Mouse (Mus musculus) T-helper 1 cell (primary cell): ENCODE data around the gene Srsf1.

Source experiments
- in situ Hi-C: fragments of 300-600 bp; cut with MboI, MseI; formaldehyde crosslinking; loops from one replicate; pipeline ENCODE4 v1.15.1; 2025; ENCODE audit warnings: high pct_unique_total_duplicates

Srsf1 gene

DNA sequence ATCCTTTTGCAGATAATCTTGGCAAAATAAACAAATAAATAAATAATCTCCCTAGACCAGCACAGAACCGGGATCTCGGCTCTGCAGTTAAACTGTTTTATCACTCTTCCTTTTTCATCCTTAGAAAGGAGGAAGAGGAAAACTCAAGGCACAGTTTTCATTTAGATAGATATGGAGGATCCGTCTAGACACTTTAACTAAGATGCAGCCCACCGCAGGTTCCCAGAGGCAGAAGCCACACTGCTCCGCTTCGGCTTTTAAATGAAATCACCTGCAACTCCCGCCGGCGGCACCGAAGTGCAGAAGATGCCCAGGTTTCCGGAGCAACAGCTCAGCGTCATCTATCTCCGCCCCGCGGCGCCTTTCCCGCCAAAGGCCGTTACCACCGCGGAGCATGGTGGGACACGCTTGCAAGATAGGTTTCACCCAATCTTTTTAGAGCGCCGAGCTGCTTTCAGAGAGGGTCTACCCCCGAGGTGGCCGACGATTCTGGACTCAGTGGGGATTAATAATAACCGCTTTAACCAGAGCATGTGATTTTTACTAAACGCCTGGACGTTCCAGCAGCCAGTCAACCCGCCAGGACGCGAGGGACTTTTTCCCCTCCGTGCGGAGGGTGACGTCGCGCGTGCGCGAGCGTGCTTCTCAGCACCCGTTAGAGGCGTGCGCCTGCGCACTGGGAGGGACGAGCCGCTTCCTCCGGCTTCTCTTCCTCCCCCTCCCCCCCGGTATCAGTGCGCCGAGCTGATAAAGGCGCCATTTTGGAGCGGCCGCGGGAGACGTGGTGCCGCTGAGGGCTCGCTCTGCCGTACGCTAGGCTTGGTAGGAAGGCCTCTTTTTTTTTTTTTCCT, at the start of gene Srsf1:
Srsf1 (plus strand) TSS at position 430 of the 851 bp plus-strand sequence.
- in situ Hi-C loops, result no loop called here

DNA sequence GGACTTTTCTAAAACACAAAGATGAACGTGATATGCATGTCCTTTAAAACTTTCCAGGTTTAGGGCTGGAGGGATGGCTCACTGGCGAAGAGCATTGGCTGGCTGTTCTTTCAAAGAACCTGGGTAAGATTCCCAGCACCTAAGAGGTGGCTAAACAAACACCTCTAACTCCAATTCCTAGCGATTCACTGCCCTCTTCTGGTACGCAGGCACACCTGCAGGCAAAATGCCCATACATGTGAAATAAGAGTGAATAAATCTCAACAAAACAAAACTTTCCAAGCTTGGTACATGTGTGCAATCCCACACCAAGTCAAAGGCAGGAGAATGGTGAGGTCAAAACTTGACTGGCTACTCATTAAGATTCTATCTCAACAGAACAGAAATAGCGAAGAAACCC, 47.4 kb upstream of the Srsf1 start:
- in situ Hi-C loops, result no loop called here

DNA sequence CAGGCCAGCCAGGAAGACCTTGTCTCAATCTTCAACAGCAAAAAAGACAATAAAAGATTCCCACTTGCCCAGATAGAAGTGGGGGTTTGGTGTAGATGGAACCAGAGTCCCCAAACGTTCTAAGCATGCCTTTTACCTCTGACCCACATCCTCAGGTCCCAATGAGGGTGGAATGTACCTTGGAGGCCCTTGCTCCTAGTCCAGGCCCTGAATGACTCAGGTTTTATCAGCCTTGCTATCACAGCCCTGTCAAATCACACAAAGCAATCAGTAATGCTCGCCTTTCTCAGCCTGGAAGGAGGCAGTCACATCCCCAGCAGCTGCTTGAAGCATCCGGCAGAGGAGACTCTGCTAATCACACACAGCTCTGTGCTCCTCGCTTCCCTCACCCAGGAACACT, 44.4 kb upstream of the Srsf1 start:
- in situ Hi-C loops, result no loop called here

DNA sequence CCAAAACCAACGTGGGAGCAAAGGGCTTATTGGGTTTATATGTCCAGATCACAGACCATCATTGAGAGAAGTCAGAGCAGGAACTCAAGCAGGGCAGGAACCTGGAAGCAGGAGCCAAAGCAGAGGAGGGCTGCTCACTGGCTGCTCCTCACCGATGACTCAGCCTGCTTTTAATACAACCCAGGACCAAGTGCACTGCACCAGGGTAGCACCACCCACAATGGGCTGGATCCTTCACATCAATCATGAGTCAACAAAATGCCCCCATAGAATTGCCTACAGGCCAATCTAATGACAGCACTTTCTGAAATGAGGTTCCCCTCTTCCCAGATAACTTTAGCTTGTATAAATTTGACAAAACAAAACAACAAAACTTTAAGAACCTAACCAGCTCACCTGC, 43.0 kb upstream of the Srsf1 start:
- in situ Hi-C loops, result no loop called here

DNA sequence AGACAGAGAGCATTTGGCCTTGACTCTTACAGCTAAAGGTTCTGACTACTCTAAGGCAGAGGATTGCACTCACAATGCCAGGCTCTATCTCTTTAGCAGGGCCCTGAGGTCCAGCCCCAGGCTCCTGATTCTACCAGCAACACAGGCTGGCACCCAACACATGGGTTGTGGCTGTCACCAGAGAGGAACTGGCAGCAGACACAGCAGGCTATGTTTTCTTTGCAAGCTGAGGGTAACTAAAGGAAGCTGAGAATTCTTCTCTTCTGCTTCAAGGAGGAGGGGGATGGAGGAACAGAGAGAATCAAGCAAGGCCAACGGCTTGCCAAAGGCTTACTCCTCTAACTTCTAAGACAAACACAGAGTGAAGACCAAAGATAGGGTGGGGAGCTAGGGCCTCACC, 38.5 kb upstream of the Srsf1 start:
- in situ Hi-C loops, result no loop called here

DNA sequence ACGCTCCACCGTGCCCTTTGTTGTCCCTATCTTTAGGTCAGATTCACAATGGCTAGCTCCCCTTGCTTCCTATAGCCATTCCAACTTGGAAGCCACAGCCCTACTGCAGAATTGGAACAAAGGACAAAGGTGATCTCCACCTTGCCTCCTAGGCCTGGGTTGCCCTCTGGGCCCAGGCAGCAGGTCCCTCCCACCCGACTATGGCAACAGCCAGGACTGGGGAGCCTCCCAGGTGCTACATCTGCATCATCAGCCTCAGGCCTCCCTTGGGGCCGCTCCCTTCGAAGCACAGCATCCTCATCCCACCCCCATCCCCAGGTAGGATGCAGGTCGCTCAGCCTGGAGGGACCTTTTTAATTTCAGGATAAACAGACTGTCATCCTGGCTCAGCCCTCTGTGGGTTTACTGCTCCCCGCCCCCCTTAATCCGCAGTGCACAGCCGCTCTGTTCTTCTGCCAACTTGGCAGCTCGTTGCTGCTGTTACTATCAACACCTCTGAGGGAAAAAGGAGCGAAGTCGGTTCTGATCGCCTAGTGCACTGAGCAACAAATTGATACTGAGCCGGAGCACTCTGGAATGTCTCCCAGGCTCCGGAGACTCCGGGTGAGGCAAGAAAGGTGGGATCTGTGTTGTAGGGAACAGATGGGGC, 37.5 kb upstream of the Srsf1 start:
- in situ Hi-C loops, result no loop called here

DNA sequence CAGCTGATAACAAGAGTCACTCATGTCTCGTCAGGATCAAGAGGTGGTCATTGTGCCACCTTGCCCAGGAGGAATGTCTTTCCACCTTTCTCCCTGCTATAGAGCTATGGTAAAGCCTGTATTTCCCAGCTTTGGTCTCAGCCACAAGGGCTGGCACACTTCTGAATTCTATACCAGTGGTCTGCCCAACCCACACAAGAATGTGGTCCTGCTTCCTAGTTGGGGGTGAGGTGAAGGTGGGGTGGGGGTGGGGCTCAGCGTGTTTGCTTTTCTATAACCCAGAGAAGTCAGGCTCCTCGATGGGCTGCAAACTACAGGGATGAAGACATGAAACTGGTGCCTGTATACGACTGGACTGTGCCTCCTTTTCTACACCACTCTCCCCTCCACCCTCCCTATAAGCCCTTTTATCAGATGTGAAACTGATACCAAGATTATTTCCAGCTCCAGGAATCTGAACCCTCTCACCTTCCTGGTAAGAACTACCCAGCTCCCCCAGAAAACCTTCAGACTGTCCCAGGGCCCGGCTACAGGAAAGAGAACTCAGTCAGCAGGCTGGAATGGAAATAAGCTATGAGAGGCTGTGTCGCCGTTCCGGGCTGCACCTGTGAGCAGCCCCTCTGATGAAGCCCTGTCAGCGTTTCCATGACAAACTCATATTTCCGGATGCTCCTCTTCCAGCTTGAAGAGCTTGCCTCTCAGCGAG, 35.8 kb upstream of the Srsf1 start:
- in situ Hi-C loops, result no loop called here

DNA sequence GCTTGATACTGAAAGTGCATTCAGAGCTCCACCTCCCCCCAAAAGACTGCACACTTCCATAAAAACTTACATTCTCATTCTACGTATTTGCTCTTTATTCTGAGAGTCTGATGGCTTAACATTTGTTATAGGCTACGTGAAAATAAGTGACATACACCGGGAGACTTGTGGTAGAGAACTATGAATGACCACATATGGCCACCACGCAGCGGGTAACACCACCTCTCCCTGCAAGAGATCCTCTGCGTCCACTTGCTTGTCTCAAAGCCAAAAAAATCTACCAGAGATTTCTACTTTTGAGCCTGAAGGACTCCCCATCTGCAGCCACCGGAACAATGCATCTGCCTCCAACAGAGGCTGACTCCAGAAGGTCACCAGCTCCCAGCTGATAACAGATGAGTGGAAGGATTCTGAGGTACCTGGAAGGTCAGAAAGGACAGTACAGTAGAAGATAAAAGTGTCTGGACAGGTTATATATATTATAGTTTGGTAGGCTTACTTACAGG, 35.2 kb upstream of the Srsf1 start:
- in situ Hi-C loops, result no loop called here

DNA sequence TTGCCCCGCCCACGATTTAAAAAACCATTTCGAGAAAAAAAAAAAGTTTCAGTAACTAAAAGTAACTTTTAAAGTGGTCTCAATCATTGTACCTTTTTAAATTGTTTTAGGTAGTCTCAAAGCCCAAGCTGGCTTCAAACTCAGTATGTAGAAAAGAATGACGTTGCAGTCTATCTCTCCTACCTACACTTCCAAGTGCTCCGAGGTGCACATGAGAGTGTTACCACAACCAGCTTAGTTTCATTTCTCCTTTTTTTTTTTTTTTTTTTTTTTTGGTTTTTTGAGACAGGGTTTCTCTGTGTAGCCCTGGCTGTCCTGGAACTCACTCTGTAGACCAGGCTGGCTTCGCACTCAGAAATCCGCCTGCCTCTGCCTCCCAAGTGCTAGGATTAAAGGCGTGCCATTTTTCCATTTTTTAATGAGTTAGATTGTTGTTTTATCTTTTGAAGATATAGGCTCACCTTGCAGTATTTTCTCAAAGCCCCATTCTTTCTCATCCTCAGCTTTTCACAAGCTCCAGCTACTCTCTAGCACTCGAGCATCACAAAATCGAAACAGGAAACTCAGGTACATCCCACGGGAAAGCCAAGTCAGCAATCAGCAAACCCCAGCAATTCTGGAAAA, 34.4 kb upstream of the Srsf1 start:
- in situ Hi-C loops, result no loop called here

DNA sequence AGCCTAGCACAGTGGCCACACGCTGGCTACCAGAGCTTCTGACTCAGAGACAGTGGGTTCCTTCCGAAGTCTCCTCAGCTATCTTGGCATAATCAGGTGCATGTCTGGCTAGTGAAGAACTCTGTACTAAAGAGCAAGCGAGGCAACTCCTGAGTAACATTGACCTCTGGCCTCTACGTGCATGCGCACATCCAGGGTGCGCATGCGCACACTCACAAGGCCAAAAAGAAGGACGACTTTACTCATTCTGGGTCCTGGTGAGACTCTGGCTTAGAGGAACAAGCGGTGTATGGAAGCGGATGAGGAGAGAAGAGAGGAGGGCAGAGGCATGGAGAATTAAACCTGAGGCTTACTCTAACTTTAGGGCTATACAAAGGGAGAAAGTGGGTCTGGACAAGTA, 33.5 kb upstream of the Srsf1 start:
- in situ Hi-C loops, result no loop called here

DNA sequence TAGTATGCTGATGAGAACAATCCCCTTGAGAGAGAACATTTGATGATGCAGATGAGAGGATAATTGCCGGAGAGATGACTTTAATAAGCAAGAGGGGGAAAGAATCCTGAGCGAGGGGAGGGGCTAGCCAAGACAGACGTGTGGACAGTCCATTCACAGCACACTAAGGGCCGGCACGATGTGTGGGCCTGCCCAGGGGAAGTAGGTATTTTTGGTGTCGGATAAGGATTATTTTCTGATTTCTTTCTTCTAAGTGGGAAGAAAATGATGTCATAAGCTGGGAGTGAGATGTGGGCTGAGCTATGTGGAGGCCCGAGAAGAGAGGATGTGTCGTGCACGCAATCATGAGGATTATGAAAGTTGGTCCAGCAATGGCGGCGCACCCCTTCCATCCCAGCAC, 32.0 kb upstream of the Srsf1 start:
- in situ Hi-C loops, result no loop called here

DNA sequence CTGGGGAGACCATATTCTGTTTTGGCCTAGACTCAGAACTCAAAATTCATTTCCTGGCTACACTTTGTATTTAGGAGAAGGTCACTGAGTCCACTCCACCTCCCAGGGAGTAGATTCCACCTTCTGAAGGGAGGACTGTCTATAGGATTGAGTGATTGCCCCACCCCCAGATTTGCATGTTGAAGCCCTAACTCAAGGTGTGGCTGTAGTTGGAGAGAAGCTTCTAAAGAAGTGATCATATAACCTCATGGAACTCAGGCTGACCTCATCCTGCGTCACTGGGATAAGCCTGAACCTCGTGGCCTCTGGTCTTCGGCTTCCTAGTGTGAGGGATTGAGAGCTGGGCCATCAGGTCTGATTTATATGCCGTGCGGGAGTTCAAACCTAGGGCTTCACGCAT, 31.4 kb upstream of the Srsf1 start:
- in situ Hi-C loops, result no loop called here

DNA sequence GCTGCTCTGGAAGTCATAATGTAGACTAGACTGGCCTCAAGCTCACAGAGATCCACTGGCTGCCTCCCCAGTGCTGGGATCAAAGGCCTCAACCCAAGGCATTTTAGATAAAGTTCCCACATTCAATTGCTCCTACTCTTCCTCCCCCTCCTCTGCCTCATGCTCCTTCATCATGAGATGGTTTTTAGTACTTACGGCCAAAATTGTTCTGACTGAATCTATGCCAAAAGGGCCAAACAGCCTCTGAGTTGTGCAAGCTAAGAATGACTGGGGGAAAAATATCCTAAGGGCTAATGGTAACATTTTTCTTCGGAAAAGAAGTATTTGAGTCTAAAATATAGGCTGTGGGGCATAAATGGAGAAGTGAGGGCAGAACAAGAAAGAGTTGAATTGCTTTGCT, 23.2 kb upstream of the Srsf1 start:
- in situ Hi-C loops, result no loop called here

DNA sequence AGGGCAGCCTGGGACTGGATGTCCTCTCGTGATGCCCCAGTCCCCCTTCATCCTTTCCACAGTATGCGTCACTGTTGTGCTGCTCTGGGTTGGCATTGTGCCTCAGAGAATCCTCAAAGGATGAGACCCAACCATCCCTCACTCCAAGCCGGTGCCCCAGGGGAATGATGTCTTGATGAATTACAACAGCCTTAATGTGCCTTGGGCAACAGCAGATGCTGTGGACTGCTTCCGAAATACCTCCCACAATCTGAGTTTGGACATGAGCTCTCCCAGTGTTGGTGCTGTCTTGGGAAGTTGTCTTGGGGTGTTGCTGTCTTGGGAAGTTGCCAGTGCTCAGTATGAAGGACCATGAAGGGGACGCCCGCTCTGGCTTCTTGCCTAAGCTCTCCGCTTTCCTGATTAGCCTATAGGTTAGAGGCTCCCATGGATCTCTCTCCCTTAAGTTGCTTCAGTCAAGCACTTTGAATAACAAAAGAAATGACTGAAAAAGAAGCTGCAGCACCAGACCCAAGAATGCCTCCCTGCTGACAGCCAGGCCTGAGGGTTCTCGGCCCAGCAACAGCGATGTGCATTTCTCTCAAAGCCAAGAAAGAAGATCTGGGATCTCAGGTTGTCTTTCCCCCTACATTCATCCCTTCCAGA, 19.7 kb upstream of the Srsf1 start:
- in situ Hi-C loops, result no loop called here

DNA sequence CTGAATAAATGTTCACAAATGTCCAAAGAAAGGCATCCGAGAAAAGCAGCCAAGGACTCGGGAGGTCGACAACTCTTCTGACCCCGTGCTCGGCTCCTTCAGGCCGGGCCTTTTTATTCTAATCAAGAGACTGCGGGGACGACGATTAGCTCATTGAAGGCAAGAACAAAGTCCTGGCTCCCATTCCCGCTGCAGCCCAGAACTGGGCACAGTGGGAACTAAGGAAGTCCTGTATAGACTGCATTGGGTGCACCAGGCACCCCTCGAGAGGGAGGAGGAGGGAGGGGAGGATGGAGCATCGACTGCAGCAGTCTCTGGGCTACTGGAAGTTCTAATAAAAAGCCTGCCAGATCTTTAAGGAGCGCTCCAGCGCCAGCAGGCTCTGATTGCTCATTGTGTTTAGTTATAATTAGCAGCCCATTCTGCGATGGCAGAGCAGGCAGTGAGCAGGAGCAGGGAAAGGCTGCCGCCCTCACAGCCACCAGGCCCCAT, 18.9 kb upstream of the Srsf1 start:
- in situ Hi-C loops, result no loop called here

DNA sequence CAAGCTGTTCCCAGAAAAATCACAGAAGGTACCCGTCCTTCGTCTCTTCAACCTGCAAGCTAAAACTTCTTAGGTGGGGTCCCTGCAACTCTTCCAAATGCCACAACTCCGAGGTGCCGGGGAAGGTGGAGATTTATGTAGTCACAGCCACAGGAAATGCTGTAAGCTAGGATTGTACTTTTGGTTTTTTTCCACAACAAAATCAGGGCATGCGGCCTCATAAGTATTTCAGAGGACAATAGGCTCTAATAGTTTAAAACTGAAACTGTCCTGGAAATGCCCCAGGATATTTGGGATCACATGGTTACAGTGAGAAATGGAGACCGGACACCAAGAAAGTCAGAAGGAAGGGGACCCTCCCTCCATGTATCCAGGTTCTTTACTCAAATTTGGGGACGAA, 17.0 kb upstream of the Srsf1 start:
- in situ Hi-C loops, result no loop called here

DNA sequence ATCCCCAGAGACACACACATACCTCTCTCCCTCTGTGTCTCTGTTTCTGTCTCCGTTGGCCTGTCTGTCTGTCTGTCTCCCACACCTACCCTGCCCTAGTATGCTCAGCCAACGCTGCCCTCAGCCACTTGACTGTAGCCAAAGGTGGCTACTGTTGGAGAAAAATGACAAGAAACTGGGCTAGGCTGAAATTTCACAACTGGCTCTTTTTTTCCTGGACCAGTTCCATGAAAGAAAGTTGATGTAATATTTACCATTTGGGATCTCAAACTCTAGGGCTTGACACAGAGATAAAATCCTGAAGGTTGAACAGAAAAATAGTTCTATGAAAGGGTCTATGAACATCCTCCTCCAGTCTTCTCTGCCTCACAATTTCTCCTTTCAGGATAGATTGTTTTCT, 16.3 kb upstream of the Srsf1 start:
- in situ Hi-C loops, result no loop called here

DNA sequence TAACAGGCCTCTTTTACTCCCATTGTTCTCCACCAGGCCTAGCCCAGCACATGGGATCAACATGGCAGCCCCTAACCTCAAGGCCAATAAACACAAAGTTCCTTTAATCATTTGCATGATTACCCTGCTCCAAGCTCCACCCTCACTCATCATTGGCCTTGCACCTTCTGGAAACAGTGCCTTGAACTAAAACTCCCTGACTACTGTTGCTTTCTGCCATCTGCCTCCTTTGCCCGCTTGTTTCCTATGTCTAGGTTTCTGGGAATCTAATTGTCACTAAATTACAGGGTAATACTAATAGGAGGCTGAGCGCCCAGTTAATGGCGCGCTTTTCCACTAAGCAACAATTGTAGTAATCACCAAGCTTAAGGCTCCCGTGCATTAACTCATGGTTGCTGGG, 15.4 kb upstream of the Srsf1 start:
- in situ Hi-C loops, result no loop called here

DNA sequence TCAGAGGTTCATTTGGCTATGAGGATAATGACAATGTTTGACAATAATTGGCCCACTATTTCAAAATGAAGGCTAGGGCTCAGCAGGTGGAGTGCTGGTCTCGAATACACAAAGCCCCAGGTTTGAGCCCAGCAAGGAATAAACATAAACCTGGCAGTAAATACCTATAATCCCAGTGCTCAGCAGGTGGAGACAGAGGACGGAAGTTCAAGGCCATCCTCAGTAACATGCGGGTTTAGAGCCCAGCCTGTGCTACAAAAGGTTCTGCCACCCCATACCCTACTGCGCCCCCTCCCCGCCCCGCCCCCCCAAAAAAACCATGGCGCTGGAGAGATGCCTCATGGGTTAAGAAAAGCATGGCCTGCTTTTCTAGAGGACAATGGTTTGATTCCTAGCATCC, 11.2 kb upstream of the Srsf1 start:
- in situ Hi-C loops, result no loop called here

DNA sequence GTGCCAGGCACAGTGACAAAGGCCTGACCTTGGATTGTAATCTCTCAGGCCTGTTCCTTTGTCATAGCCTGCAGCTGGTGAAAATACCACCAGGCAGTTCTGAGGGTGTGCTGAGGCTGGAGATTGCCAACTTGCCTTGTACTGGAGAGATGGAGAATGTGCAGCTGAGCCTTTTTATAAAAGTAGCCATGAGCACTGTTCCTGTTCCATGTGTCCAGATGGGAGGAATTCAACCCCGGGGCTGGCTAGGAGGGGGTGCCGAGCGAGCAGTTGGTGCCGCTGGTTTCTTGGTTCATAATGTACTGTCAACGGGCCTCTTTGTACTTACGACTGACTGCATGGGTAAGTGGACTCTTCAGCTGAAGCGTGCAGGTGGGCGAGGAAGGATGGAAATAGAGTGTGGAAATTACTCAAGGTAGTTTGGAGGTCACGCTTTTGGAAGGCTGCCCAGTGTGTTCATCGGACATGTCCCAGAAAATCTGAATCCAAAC, 10.4 kb upstream of the Srsf1 start:
- in situ Hi-C loops, result no loop called here

DNA sequence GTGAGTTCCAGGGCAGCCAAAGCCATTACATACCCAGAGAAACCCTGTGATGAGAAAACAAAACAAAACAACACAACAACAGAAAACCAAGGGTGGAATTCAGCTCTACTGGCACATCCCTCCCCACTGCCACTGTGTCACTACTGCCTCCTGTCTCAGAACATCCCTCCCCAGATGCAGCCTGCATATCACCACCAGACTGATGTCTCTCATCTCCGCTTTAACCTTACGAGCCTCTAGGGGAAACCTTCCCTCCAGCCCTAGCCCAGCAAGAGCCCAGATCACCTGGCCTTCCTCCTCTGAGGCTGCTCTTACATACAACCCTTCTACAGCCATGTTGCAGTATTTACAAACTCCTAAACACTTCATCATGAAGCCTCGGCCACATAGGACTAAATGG, 9.8 kb upstream of the Srsf1 start:
- in situ Hi-C loops, result no loop called here
